Mouse (Mus musculus) heart, embryonic 10.5 days (tissue): ENCODE data around the gene Epb41. TPM values are rescaled to one million over a fixed set of nuclear protein-coding genes. Genes with fewer than 3 reads are reported as not detected.

Experiments used
- DNase-seq: peaks from one replicate; pipeline ENCODE4 v3.0.0-alpha.2; 2017; ENCODE audit warnings: low spot score
- H3K27ac ChIP-seq: fragments of 300-500 bp; sonication (generic); 2 replicates; pipeline ENCODE4 v1.5.1; 2016; ENCODE audit warnings: mild to moderate bottlenecking
- H3K27me3 ChIP-seq: fragments of 300-500 bp; sonication (generic); 2 replicates; pipeline ENCODE4 v1.6.1; 2016; ENCODE audit warnings: mild to moderate bottlenecking; ENCODE audit not compliant: poor library complexity, insufficient read depth, severe bottlenecking
- H3K36me3 ChIP-seq: fragments of 300-500 bp; sonication (generic); 2 replicates; pipeline ENCODE4 v1.6.1; 2016; ENCODE audit warnings: mild to moderate bottlenecking, moderate library complexity
- H3K4me1 ChIP-seq: fragments of 300-500 bp; sonication (generic); 2 replicates; pipeline ENCODE4 v1.6.1; 2016; ENCODE audit warnings: mild to moderate bottlenecking
- H3K4me3 ChIP-seq: fragments of 300-500 bp; sonication (generic); 2 replicates; pipeline ENCODE4 v1.5.1; 2016; ENCODE audit warnings: mild to moderate bottlenecking, moderate library complexity
- H3K9me3 ChIP-seq: fragments of 300-500 bp; sonication (generic); 2 replicates; pipeline ENCODE4 v1.6.1; 2016; ENCODE audit warnings: mild to moderate bottlenecking, moderate library complexity
- WGBS: fragments of 180-500 bp; shearing (Covaris S2); methylation state at CpG from one replicate; pipeline ENCODE4 v1.1.7; 2016; 5-methylcytosine and 5-hydroxymethylcytosine counted together
- polyA plus RNA-seq: library from polyadenylated mRNA; unstranded; fragments of >200 nt; fragmentation: Nextera tagmentation; extraction: Ambion mirVana; gene quantifications from 2 replicates; pipeline ENCODE4 v1.2.1, GENCODE M21; 2016

Epb41 gene
- polyA plus RNA-seq, 1 experiment from 2014 or later = 78.8 TPM

DNA sequence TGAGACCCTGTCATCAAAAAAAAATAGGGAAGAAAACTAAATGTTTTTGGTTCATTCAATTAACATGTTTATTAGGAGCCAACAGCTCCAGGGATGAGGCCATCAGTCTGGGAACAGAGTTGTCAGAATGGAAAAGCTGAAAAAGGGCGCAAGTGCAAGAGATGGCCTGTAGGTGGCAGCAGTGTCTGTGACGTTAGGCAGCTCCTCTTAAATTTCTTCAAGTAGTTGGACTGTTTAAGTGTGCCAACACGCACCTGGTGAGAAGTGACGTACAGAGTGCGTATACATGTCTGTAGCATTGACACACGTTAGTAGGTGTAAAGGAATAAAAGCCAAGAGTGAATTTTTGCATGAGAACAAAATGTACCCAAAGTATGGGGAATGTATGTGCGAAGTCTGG lies 13.8 kb upstream of the Epb41 start:
- no peak for DNase-seq
- 20% methylated on average over 7 of the region's 7 CpGs for WGBS
- Histone ChIP-seq H3K4me1 (peaks cover 7% of the 10 kb centered on the region), H3K4me3 (no peak overlapping the region), H3K27ac (no peak overlapping the region), H3K36me3 (no peaks in the 10 kb centered on the region), H3K9me3 (no peaks in the 10 kb centered on the region), H3K27me3 (no peaks in the 10 kb centered on the region)

DNA sequence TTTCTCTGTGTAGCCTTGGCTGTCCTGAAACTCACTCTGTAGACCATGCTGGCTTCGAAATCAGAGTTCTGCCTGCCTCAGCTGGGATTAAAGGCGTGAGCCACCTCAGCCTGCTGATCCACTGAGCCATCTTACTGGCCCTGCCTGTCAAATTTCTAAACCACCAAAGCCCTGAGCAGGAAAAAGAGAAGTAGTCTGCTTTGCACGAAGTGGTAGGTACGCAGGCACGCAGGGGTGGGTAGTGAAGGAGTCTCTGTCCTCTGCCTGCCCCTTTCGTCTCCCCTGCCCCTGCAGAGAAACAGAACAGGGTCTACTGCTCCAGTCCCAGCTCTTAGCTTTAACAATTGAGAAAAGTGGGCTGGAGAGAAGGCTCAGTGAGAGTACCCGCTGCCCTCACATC lies 10.0 kb upstream of the Epb41 start:
- Histone ChIP-seq H3K4me3 (no peak overlapping the region), H3K27ac (no peak overlapping the region), H3K27me3 (no peaks in the 10 kb centered on the region), H3K9me3 (no peaks in the 10 kb centered on the region), H3K4me1 (peaks cover 7% of the 10 kb centered on the region; the same call in 1 of the 2 replicates), H3K36me3 (no peaks in the 10 kb centered on the region)
- DNase-seq = no peak
- WGBS = 85% methylated on average over 7 of the region's 7 CpGs

DNA sequence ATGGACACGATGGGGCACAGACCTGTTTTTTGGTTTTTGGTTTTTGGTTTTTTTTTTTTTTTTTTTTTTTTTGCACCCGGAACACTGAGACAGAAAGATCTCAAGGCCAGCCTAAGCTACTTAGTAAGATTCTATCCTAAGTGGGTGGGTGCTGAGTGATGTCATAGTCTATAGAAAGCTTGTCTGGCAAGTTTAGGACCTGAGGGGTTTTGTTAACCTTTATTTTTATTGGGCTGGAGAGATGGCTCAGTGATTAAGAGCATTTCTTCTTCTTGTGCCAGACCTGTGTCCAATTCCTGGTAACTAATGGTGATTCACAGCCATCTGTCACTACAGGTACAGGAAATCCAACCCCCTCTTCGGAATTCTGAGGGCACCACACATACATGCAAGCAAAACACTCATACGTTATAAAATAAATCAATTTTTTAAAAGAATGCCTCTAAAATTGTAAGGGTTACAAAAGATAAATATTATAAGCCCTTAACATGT lies 5.4 kb upstream of the Epb41 start:
- no peak for DNase-seq
- Histone ChIP-seq H3K4me3 (no peak overlapping the region), H3K27ac (no peak overlapping the region), H3K4me1 (peaks cover 47% of the 10 kb centered on the region), H3K9me3 (no peaks in the 10 kb centered on the region), H3K27me3 (no peaks in the 10 kb centered on the region), H3K36me3 (no peaks in the 10 kb centered on the region)
- WGBS = 62% methylated on average over 4 of the region's 4 CpGs

DNA sequence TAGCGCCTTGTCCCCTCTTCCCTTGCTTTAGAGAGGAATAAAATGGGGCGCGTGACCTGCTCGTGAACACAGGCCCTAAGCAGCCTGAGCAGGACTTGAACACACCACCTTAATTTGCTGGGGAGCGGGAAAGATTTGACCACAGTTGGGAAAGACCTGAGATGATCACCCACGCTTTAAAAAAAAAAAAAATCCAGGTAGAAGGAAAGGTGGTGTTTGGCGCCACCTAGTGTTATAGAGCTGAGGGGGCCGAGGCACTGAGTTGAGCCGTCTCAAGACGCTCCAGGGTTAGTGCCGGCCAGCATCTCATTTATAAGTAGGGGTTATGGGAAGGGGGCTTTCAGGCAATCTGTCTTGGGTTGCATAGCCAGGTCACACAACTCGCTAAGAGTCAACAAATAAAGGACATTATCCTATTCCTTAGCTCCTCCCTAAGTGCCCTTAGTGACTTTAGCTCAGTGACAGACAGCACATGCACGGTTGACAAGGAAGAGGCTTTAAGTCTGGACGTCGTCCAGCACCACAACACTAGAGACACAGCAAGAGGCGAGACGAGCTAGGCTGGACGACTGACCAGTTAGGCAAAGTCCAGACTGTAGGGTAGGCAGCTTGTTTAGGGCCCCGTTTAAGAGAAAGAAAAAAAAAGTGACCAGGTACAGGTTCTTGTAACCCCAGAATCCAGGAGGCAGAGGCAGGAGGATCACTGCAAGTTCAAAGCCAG lies 4.6 kb upstream of the Epb41 start:
- no peaks in the 10 kb centered on the region for H3K9me3 ChIP-seq
- H3K27me3 ChIP-seq = no peaks in the 10 kb centered on the region
- DNase-seq = no peak
- no peak overlapping the region for H3K27ac ChIP-seq
- WGBS = 12% methylated on average over 19 of the region's 19 CpGs
- H3K36me3 ChIP-seq = no peaks in the 10 kb centered on the region
- H3K4me3 ChIP-seq = peak overlapping the region; percentile 35
- H3K4me1 ChIP-seq = peaks cover 54% of the 10 kb centered on the region

DNA sequence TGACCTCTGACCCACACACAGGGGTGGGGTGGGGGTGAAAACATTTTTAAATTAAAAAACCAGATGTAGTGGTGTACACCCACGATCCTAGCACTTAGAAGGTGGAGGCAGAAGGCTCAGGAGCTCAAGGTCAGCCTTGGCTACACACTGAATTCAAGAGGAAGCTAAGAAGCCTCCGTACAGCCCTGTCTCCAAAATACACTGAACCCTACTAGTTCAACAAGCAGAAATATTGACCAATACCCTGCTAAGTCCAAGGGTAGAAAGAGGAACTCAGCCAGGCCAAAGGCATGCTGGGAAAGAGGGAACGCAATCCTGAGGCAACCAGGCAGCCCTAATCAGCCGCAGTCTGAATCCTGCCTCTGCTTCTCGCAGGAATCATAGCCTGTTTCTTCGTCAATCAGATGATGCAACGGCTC lies 3.2 kb upstream of the Epb41 start:
- Histone ChIP-seq H3K4me3 (no peak overlapping the region), H3K4me1 (peaks cover 58% of the 10 kb centered on the region), H3K36me3 (no peaks in the 10 kb centered on the region), H3K9me3 (no peaks in the 10 kb centered on the region), H3K27ac (peak overlapping the region; percentile 94), H3K27me3 (no peaks in the 10 kb centered on the region)
- 54% methylated on average over 7 of the region's 7 CpGs for WGBS
- no peak for DNase-seq

DNA sequence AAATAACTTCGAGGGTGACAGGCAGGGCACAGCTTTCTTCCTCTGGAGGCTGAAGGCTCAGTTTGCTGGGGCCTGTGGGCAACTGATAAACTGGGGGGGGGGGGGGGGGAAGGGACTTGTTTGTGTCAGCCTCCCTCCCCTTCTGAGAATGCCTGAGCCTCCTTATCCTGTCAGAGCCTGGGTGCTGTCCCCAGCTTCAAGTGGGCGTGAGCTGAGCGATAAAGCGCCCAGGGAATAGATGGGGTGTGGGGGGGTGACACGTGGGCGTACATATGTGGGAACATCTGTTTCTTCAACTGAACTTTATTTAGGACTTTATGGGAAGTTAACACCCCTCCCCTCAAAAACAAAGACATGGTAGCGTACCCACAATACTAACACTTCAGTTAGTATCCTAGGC lies 2.3 kb upstream of the Epb41 start:
- DNase-seq = peak; percentile 96
- Histone ChIP-seq H3K4me3 (peak overlapping the region; percentile 50; the same call in 1 of the 2 replicates), H3K36me3 (no peaks in the 10 kb centered on the region), H3K4me1 (peaks cover 67% of the 10 kb centered on the region), H3K27me3 (peaks cover 5% of the 10 kb centered on the region; the same call in 1 of the 2 replicates), H3K9me3 (no peaks in the 10 kb centered on the region), H3K27ac (peak overlapping the region; percentile 94)
- WGBS = 28% methylated on average over 7 of the region's 7 CpGs

DNA sequence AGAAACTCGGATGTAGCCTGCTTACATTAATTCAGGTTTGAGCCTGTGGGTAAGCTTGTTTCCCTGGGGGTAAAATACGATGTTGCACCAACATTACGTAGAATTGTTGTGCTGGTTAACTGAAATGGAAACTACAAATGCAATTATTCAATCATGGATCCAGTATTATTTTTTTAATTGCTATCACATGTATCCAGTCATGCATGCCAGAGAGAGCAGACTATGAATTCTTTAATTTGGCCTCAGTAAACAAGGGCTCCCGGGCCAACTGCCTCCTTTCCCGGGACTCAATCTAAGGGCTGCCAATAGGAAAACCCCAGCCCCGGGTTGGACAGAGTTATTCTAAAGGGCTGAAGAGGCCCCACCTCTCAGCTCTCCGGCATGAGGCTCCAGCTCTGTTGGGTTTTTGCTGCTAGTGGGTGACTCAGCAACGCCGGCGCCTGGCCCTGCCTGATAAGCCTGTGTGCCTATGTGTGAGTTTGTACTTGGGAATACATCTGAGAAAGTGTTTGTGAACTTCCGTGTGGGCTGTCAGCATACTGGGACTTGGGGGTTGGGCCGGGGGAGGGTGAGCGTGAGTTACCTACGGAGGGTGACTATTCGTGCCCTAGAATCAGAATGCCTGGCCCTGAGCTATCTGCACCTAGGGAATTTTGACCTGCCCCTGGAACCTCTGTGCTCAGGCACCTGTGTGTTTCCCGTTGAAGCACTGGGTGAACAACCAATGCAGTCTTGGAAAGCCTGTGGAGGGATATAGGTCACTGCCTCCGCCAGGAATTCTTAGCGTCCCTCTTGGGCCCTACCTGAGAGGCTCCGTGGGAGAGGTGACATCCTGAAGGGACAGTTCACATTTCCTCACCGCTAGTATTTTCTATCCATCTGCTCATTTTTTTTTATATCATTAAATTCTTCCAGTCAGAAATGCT lies 1.6 kb upstream of the Epb41 start:
- DNase-seq = peak; percentile 98
- peaks cover 5% of the 10 kb centered on the region; the same call in 1 of the 2 replicates for H3K27me3 ChIP-seq
- H3K27ac ChIP-seq = peak overlapping the region; percentile 94
- H3K36me3 ChIP-seq = no peaks in the 10 kb centered on the region
- WGBS = 13% methylated on average over 20 of the region's 20 CpGs
- no peaks in the 10 kb centered on the region for H3K9me3 ChIP-seq
- H3K4me1 ChIP-seq = peaks cover 73% of the 10 kb centered on the region
- peak overlapping the region; percentile 50 for H3K4me3 ChIP-seq

DNA sequence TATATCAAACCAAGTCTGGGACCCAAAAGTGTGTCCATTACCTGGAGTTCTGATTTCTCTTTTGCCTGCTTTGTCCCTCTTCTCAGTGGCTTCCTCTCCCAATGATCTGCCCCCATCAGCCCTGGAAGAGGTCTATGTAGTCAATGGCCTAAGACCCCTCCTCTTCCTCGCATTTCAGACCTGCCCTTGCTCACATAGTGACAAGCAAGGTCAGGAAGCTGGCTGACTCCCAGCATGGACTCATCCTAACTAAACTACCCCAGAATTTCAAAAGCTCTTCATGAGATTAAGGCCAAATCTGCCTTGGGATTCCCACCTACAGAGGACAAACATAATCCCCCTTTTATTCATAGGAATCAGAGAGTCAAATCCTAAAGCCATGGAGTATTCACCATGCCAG lies 675 bp upstream of the Epb41 start:
- peak overlapping the region; percentile 94 for H3K27ac ChIP-seq
- 38% methylated on average over 1 of the region's 1 CpGs for WGBS
- peak overlapping the region; percentile 94; the same call in 1 of the 2 replicates for H3K4me3 ChIP-seq
- H3K4me1 ChIP-seq = peaks cover 82% of the 10 kb centered on the region
- H3K9me3 ChIP-seq = no peaks in the 10 kb centered on the region
- DNase-seq = no peak
- no peaks in the 10 kb centered on the region for H3K36me3 ChIP-seq
- peaks cover 5% of the 10 kb centered on the region; the same call in 1 of the 2 replicates for H3K27me3 ChIP-seq

DNA sequence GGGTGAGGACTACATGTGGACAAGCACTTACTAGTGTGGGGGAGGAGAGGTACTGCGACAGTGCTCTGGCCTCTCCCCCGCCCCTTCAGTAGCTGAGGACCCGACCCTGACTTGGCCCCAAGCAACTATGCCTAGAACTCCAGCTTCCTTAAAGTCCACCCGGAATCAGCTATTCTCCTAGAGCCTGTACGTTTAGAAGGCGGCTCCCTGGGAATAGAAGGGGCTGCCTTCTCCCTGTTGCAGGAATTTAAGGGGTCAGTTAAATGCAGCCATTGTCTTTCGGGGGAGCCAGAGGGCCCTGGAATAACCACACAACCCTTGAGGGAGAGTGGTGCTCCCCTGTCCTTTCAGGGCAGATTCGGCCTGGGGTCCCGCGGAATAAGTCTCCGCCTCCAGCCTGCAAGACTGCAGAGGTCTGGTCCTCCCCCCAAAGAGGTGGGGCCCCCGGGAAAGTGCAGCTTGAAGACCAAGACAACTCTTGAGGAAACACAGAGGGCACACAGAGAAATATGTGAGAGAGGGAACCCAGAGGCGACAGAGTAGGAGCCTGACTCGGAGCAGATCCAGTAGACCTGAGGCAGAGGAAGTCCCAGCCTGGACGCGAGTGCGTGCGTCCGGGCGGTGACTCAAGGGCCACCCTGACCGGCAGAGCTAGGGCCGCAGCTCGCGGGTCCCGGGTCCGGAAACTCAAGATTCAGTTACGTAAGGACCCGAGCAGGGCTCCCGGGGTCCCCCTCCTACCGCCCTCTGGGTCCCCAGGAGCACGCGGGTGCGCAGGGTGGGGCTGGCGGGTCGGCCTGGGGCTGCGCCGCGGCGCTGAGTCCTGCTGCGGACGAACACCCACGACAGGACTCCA lies 816 bp downstream of the Epb41 start, which contains the start of gene Gm10300:
Gm10300 (plus strand) TSS at position 621 of the 856 bp plus-strand sequence.
- no peaks in the 10 kb centered on the region for H3K9me3 ChIP-seq
- H3K4me1 ChIP-seq = peaks cover 90% of the 10 kb centered on the region
- H3K27me3 ChIP-seq = peaks cover 5% of the 10 kb centered on the region; the same call in 1 of the 2 replicates
- DNase-seq = no peak
- H3K4me3 ChIP-seq = peak within 1 kb of the TSS; percentile 94
- peak within 1 kb of the TSS; percentile 94 for H3K27ac ChIP-seq
- under 1% methylated on average over 42 of the region's 42 CpGs for WGBS
- 0 out of 2 replicates have a peak, but pooled peaks cover 3% of the 10 kb centered on the region for H3K36me3 ChIP-seq

DNA sequence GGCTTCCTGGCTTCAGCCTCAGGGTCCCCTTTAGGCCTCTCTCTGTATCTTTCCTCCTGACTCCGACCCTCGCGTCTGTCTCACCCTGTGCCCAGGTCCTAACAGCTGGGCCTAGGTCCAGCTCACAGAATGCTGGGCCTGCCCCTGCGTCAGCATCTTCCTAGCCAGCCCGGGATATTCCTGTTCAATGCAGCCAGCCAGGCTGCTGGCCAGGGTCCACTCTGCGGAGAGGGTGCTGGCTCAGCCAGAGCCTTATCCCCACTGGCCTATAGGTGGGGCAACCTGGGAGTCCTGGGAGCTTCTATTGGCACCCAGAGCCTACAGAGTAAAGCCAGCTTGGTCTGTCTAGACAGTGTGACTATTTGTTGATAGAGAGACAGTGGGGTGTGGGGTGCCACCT lies 2.2 kb downstream of the Epb41 start:
- H3K27ac ChIP-seq = peak overlapping the region; percentile 94
- H3K4me1 ChIP-seq = peaks cover 91% of the 10 kb centered on the region
- 65% methylated on average over 6 of the region's 6 CpGs for WGBS
- H3K4me3 ChIP-seq = peak overlapping the region; percentile 94
- no peak for DNase-seq
- H3K36me3 ChIP-seq = 0 out of 2 replicates have a peak, but pooled peaks cover 3% of the 10 kb centered on the region
- H3K9me3 ChIP-seq = no peaks in the 10 kb centered on the region
- H3K27me3 ChIP-seq = peaks cover 5% of the 10 kb centered on the region; the same call in 1 of the 2 replicates

DNA sequence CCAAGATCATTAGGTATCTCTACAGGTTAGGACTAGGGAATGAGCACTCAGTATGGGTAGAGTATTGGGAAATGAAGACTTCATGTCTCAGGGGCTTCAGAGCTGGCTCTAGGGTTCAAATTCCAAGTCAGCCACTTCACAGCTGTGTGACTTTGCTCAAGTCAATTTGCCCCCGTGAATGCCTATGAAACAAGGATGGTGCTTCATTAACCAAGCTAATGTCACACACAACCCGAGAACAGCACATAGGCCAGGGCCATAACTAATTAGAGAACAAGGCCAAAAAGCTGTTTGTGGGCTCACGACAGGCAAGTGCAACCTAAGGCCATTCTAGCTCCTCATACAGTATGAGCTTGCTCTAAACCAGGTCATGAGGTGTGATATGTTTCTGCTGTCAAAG lies 3.0 kb downstream of the Epb41 start:
- Histone ChIP-seq H3K4me1 (peaks cover 90% of the 10 kb centered on the region), H3K9me3 (no peaks in the 10 kb centered on the region), H3K36me3 (0 out of 2 replicates have a peak, but pooled peaks cover 3% of the 10 kb centered on the region), H3K27ac (peak overlapping the region; percentile 94; the same call in 1 of the 2 replicates), H3K4me3 (0 out of 2 replicates have a peak overlapping the region, but pooled peaks have one; percentile 94), H3K27me3 (peaks cover 5% of the 10 kb centered on the region; the same call in 1 of the 2 replicates)
- DNase-seq = no peak
- 73% methylated on average over 3 of the region's 3 CpGs for WGBS

DNA sequence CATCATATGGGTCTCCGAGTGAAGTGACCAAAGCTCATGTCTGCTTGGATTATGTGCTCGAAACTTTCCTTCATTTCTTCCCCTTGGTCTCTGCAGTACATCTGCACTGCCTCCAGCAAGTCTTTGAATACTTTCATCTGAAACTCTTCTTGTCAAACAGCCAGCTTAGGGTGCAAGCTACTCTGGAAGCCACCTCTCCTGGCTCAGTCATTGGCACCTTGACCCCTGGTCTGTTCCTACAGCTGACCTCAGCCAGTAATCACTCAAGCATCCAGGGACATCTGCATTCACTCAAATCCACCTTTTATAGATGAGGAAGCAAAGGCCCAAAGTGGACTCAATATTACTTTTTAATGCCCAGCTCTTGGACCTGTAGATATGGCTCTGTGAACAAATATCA lies 3.4 kb downstream of the Epb41 start:
- no peaks in the 10 kb centered on the region for H3K9me3 ChIP-seq
- H3K4me1 ChIP-seq = peaks cover 90% of the 10 kb centered on the region
- no peak overlapping the region for H3K27ac ChIP-seq
- 90% methylated on average over 2 of the region's 2 CpGs for WGBS
- H3K36me3 ChIP-seq = 0 out of 2 replicates have a peak, but pooled peaks cover 3% of the 10 kb centered on the region
- peak overlapping the region; percentile 3; the same call in 1 of the 2 replicates for H3K4me3 ChIP-seq
- DNase-seq = no peak
- H3K27me3 ChIP-seq = peaks cover 5% of the 10 kb centered on the region; the same call in 1 of the 2 replicates
